Mouse (Mus musculus): ENCODE data around the gene Gm8764. TPM values are rescaled to one million over a fixed set of nuclear protein-coding genes. Genes with fewer than 3 reads are reported as not detected.

The Gm8764 gene
- total RNA-seq (2023), result not detected

DNA sequence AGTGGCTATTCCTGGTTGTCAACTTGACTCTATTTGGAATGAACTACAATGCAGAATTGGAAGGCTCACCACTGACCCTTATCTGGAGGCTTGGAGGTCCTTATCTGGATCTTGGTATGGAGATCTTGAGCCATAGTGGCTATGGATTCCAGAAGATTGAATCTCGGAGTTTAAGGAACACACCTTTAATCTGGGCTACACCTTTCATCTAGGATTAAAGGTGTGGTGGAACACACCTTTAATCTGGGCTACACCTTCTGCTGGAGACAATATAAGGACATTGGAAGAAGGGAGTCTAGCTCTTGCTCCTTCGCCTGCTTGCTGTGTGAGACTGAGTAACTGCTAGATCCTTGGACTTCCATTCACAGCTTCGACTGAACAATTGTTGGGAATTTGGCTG lies at the start of gene Gm8764:
Gene Gm8764 (plus strand): TSS at position 301 of the 400 bp plus-strand sequence.

DNA sequence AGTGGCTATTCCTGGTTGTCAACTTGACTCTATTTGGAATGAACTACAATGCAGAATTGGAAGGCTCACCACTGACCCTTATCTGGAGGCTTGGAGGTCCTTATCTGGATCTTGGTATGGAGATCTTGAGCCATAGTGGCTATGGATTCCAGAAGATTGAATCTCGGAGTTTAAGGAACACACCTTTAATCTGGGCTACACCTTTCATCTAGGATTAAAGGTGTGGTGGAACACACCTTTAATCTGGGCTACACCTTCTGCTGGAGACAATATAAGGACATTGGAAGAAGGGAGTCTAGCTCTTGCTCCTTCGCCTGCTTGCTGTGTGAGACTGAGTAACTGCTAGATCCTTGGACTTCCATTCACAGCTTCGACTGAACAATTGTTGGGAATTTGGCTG lies 17.1 kb upstream of the Gm8764 start, which contains the start of gene Gm21293:
Gene Gm21293 (plus strand): TSS at position 301 of the 400 bp plus-strand sequence.

DNA sequence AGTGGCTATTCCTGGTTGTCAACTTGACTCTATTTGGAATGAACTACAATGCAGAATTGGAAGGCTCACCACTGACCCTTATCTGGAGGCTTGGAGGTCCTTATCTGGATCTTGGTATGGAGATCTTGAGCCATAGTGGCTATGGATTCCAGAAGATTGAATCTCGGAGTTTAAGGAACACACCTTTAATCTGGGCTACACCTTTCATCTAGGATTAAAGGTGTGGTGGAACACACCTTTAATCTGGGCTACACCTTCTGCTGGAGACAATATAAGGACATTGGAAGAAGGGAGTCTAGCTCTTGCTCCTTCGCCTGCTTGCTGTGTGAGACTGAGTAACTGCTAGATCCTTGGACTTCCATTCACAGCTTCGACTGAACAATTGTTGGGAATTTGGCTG lies 8.6 kb upstream of the Gm8764 start, which contains the start of gene Gm6763:
Gene Gm6763 (plus strand): TSS at position 301 of the 400 bp plus-strand sequence.

DNA sequence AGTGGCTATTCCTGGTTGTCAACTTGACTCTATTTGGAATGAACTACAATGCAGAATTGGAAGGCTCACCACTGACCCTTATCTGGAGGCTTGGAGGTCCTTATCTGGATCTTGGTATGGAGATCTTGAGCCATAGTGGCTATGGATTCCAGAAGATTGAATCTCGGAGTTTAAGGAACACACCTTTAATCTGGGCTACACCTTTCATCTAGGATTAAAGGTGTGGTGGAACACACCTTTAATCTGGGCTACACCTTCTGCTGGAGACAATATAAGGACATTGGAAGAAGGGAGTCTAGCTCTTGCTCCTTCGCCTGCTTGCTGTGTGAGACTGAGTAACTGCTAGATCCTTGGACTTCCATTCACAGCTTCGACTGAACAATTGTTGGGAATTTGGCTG lies 8.4 kb downstream of the Gm8764 start, which contains the start of gene Gm21304:
Gene Gm21304 (plus strand): TSS at position 301 of the 400 bp plus-strand sequence.

DNA sequence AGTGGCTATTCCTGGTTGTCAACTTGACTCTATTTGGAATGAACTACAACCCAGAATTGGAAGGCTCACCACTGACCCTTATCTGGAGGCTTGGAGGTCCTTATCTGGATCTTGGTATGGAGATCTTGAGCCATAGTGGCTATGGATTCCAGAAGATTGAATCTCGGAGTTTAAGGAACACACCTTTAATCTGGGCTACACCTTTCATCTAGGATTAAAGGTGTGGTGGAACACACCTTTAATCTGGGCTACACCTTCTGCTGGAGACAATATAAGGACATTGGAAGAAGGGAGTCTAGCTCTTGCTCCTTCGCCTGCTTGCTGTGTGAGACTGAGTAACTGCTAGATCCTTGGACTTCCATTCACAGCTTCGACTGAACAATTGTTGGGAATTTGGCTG lies 16.9 kb downstream of the Gm8764 start, which contains the start of gene Gm21312:
Gene Gm21312 (plus strand): TSS at position 301 of the 400 bp plus-strand sequence.

DNA sequence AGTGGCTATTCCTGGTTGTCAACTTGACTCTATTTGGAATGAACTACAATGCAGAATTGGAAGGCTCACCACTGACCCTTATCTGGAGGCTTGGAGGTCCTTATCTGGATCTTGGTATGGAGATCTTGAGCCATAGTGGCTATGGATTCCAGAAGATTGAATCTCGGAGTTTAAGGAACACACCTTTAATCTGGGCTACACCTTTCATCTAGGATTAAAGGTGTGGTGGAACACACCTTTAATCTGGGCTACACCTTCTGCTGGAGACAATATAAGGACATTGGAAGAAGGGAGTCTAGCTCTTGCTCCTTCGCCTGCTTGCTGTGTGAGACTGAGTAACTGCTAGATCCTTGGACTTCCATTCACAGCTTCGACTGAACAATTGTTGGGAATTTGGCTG lies 25.4 kb downstream of the Gm8764 start, which contains the start of gene Gm20765:
Gene Gm20765 (plus strand): TSS at position 301 of the 400 bp plus-strand sequence.

DNA sequence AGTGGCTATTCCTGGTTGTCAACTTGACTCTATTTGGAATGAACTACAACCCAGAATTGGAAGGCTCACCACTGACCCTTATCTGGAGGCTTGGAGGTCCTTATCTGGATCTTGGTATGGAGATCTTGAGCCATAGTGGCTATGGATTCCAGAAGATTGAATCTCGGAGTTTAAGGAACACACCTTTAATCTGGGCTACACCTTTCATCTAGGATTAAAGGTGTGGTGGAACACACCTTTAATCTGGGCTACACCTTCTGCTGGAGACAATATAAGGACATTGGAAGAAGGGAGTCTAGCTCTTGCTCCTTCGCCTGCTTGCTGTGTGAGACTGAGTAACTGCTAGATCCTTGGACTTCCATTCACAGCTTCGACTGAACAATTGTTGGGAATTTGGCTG lies 33.9 kb downstream of the Gm8764 start, which contains the start of gene Gm4340:
Gene Gm4340 (plus strand): TSS at position 301 of the 400 bp plus-strand sequence.

Other genes with a start within 250 kb of the Gm8764 start
- not detected for gene Gm21293, start 17.0 kb upstream of the Gm8764 start, total RNA-seq (2023)
- not detected for gene Gm6763, start 8.5 kb upstream of the Gm8764 start, total RNA-seq (2023)
- not detected for gene Gm21304, start 8.5 kb downstream of the Gm8764 start, total RNA-seq (2023)
- not detected for gene Gm21312, start 17.0 kb downstream of the Gm8764 start, total RNA-seq (2023)
- not detected for gene Gm20765, start 25.5 kb downstream of the Gm8764 start, total RNA-seq (2023)
- not detected for gene Gm4340, start 34.0 kb downstream of the Gm8764 start, total RNA-seq (2023)